Mouse (Mus musculus) heart, postnatal 10 days (tissue): ENCODE data around the gene Plce1. TPM values are rescaled to one million over a fixed set of nuclear protein-coding genes. Genes with fewer than 3 reads are reported as not detected.

Experiments
- DNase-seq, 2 experiments: peaks; one replicate each; pipeline ENCODE4 v3.0.0; 2021
- intact Hi-C: fragments of 180-260 bp; cut with DNase I; formaldehyde crosslinking; loops from one replicate; pipeline ENCODE4 v1.15.1; 2025
- total RNA-seq, 2 experiments: library from RNA; stranded (reverse); gene quantifications; 2 replicates each; pipeline ENCODE4 v1.2.3; 2021

Plce1 gene
- total RNA-seq, 2 experiments from 2014 or later = 30.4 to 35.3 TPM

DNA sequence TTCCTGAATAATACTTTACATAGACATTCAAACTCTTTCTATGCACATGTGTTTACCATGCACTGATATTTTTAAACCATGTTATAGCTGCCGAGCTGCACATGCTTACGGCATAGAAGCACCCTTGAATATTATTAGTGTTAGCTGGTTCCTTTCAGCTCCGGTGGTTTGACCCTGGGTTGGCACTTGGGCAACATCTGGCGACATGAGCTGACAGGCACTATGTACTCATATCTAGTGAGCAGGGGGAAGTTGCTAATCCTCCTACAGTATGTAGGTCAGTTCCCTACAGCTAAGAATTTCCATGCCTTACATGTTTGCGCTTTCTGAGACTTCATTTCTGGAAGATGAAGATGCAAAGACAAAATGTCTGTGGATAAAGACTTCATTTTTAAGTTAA lies 86.4 kb downstream of the Plce1 start:
- intact Hi-C loops = loop anchor here (2.0 to 5.0 kb wide), 2 partner anchors 140 to 207 kb away; no protein-coding TSS in a partner anchor

DNA sequence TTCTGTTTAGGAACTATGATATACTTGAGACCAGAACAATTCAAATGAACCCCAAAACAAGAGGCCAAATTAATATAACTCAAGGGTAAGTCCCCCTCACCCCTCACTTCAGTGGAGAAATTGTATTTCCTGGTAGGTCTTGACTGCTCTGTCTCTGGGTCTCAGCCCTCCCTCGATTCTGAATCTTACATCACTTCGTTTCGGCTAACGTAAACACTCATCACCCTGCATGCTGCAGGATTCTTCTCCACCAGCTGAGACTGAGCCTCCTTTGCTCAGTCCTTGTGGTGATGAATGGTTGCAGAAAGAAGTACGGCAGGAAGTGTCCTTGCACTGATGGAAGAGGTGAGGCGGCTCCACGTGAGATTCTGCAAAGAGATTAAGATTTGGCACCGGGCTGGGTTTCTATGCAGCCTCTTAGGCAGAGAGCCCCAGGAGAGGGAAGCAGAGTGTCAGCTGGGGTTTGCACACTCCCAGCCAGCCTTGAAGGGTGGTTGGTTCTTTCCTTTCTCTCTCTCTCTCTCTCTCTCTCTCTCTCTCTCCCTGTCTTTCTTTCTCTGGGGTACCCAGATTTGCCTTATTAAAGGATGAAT lies 97.7 kb downstream of the Plce1 start:
- no peak for DNase-seq
- intact Hi-C loops = no loop called here

More for the DNA sequence above, 86.4 kb downstream of the Plce1 start:
- DNase-seq = peak in 1 of 2 experiments; percentile 37

DNA sequence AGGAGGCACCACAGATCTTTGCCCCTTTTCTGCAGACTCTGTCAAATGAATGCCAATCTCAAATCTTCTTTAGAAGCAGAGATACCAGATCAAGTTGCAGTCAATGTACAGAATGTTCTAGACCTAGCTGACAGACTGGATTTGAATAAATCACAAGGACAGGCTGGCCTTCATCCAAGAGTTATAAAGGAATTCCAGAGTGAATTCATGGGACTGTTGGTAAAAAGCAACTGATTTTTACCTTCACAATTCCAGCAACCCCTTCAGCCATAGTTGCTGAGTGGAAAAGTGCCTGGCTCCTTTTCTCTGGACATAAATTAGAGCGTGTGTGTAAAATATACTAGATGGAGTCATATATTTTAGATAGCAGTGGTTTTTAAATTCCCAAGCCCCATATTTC lies 102.0 kb downstream of the Plce1 start:
- intact Hi-C loops = no loop called here
- DNase-seq = no peak

DNA sequence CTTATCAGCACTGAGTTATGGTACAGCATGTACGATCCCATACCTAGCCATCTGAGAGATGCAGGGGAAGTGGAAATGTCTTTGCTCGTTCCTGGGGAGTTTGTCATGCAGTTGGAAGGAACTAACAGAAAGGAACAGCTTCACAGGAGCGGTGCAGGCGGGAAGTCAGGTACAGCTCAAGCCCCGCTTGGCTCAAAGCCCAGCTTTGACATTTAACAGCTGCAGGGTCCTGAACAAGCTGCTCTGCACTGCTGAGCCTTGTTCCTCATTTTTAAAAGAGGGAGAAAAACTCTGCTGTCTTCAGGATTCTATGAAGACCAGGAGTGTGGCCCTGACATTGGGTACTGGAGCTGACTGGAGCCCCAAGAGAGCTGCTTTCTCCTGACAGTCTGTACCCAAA lies 106.7 kb downstream of the Plce1 start:
- DNase-seq = peak; percentile 66 to 71
- intact Hi-C loops = no loop called here

DNA sequence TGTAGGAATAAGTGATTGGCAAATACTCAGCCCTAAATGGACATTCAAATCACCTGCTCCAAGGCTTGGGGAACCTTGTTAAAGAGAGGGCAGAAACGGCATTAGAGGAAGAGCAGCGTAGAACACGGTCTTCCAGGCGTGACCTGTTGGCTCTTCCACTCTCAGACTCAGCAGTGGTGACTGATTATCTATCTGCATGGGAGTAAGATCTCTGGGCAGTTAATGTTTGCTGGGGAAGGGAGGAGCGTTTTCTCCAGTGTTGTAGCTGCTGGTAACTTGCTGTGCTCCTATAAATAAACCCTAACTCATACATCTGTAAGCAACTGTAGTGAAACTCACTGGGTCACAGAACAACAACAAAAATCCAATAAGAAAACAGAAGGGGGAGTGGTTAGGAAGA lies 108.6 kb downstream of the Plce1 start:
- intact Hi-C loops = no loop called here

DNA sequence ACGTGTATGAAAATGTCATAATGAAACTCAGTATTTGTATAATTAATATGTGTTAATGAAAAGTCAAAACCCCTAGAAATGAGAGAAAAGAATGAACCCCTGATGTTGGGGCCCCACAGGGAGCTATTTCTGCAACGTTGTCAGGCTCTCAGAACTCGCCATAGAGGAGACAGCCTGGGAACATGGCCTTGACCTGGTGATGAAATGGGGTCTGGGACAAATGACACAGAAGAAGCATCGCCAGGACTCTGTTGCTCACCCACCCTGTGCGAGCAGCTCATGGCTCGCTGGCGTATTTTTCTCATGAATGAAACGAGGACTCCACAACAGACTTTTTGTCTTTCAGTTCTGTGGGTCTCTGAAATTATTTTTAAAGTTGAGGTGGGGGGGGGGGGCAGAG lies 109.0 kb downstream of the Plce1 start:
- intact Hi-C loops = no loop called here
- DNase-seq = no peak

More for the DNA sequence above, 108.6 kb downstream of the Plce1 start:
- no peak for DNase-seq

DNA sequence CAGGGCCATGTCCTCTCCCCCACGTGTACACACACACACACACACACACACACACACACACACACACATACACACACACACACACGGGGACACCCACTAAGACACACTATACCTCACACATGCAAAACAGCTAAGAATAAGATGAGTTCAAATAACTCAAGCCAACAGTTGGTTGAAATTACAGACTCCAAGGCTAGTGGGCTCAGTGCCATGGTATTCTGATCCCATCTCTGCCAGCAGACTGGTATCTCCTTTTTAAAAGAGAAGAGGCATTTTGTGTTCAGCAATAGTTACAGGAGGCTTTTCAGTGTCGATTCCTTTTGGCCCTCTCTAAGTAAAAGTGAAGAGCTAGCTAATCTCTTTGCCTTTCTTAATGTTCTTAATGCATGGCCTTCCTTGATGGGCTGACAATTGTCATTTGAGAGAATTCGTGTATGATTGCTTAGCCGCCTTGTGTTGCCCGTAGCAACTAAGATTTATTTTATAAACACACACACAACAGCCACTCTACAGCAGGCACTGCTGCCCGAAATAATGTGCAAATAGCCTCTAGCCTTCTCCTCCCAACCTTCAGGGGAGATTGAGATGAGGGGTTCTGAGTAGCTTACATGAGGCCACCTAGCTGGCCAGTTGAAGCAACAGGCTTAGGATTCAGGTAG lies 111.8 kb downstream of the Plce1 start:
- DNase-seq = no peak
- intact Hi-C loops = no loop called here

DNA sequence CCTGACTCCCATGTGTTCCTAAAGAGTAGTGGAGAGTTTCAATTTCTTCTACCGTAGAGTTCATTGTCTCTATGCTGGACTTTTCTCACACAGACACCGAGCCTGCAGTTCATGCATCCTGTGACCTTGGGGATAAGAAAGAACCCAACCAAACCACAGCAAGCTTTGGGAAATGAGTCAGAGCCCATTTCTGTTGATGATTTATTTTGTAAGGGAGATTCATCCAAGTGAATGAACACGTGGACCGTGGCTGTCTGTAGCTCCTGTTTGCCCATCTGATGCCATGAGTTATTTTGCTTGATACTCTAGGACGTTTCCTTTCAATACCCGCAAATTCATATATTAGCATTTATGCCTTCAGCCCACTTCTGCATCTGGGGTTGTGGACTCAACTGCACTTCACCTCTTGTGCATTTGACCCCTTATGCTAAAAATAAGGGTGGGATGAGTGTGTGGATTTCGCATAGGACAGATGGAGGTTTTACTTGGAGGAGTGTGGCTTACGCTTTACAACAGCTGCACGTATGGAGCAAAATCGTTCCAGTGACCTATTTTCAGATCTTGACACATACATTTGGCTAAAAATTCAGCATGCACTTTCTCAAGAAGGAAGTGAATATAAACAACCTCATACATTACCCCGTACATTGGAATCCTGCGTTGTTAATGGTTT lies 112.5 kb downstream of the Plce1 start:
- DNase-seq = no peak
- intact Hi-C loops = no loop called here

DNA sequence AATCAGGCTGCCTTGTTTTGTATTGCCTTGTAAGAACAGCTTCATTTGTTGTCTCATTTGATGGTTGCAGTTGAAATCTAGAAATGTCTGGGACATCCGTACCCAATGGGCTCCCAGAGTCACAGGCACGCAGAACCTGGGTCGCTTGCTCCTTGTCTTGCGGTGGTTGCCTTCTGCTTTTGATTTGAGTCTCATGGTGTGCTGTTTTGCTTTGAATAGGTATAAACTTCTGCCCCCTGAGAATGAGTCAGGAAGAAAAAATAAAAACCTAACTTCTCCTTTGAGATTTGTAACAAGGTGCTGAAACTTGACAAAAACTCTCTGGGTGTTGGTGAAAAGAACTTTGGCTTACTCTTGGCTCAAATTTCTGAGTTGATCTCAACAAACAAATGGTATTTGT lies 115.2 kb downstream of the Plce1 start:
- intact Hi-C loops = no loop called here
- DNase-seq = no peak

DNA sequence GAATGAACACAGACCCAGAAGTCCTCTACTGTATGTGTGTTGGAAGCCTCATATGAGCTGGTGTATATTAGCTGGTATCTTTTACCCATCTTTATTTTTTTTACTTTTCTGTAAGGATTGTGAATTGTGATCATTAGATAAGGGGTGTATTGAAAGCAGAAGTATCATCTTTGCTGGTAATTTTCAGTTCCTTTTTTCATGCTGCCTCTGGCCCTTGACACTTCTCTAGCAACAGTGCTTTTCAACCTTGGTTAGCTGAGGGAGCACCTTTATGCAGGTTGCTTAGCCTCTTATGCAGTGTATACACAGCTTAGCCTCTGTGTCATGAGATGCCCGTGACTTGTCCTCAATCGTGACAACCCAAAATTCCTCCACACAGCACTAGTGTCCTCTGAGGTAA lies 116.5 kb downstream of the Plce1 start:
- no peak for DNase-seq
- intact Hi-C loops = no loop called here

DNA sequence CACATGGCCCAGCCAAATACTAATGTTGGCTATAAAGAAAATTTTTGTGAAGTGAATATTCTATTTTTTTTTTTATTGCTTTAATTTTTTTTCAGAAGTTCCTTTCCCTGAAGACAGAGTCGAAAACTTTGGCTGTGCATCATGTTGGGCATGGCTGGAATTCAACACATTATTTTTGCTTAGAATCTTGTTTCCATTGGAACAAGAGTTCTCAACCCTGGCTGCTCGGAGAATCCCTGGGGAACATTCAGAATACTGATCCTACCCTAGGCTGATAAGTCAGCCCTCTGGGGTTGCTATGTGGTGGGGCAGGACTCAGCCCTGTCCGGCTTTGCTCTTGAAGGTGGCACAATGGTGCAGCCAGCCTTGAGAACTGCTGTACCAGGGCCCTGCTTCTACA lies 118.1 kb downstream of the Plce1 start:
- intact Hi-C loops = no loop called here
- DNase-seq = no peak

DNA sequence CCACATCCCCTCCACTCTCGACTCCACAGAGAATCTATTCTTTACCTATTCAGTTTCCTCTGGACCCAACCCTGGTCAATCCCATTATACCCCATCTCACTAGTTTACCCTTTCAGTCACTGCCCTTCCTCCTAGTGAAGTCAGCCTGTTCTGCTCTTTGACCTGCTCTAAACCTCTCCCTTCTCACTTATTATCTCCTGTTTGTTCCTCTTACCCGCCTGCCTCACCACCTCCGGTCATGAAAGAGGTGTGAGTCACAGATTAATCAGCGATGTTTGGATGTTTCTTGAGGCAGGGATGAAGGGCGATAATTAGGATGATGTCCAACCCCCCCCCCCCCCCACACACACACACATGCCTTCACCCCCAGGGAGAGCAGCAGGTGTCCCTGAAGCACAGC lies 120.2 kb downstream of the Plce1 start:
- intact Hi-C loops = no loop called here
- no peak for DNase-seq

DNA sequence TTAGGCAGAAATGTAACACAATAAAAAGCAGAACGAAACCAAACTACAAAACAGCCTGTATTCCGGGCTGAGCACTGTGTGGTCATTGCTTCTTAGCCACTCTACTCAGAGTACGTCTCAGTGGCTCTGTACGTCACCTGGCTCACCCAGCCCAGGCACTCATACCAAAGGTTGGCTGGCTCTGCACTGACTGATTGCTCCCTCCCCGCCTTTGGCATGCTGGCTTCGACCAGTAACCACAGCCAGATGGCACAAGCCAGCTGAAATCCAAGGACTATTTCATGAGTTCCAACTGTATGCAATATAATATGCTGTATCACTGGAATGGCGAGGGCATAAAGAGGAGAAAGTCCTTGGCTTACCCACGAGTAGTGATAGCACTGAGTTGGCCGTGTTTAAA lies 121.9 kb downstream of the Plce1 start:
- intact Hi-C loops = no loop called here
- DNase-seq = peak in 1 of 2 experiments; percentile 56

DNA sequence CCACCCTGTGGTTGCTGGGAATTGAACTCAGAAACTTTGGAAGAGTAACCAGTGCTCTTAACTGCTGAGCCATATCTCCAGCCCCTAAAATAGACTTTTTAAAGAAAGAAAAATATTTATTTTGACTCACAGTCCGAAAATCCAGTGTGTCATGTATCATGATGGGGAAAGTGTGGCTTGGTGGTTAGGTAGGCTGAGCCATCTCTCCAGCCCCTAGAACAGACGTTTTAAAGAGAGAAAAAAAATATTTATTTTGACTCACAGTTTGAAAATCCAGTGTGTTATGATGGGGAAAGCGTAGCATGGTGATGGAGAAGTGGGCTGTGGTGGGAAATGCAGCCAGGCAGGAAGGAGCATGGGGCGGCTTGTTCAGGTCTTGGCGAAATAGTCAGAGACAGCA lies 126.3 kb downstream of the Plce1 start:
- intact Hi-C loops = no loop called here
- no peak for DNase-seq

DNA sequence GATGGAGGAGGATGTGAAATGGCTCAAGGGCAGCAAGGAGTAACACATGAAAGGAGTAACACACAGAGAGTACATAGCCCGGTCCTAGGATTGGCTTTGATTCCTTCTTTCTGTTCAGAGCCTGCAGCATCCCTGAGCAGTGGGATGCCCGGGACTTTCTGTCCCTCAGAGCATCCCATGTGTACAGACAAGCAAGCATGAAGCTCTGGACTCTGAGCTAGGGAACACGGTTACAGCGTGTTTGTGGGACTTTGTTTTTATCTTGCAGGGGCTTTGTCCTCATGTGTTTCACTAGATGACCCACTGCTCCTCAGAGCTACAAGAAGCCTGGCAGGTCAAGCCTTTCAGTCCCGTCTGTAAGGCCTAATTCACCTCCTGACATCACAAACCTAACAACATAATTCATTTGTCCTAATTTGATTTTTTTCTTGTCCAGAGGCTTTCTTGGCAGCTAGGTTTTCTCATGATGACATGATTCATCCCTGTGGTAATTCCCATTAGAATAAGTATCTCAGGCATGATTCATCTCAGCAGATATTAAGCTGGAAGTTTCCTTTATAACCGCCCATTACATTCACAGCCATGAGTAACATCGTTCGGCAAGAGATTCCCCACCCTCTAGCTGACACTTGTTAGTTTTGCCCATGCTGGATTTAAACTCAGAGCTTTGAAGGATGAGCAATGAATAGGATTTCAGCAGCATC lies 128.2 kb downstream of the Plce1 start:
- no peak for DNase-seq
- intact Hi-C loops = no loop called here

DNA sequence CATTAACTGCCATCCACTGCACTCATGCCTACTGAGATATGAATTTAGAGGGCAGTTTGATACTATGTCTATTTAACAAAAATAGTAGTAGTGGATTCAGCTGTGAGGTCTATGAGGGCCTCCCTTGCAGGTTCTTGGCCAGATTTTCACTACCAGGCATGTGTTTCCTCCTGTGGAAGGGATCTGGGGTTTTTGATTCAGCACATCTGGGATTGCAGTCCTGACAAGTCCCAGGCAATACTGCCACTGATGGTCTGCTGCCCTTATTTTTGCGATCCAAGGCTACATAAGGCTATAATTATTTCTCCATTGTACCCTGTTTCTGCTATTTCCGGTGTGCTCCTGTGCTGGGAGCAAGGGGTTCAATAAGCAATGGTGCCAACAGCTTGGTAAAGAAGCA lies 129.4 kb downstream of the Plce1 start:
- DNase-seq = no peak

DNA sequence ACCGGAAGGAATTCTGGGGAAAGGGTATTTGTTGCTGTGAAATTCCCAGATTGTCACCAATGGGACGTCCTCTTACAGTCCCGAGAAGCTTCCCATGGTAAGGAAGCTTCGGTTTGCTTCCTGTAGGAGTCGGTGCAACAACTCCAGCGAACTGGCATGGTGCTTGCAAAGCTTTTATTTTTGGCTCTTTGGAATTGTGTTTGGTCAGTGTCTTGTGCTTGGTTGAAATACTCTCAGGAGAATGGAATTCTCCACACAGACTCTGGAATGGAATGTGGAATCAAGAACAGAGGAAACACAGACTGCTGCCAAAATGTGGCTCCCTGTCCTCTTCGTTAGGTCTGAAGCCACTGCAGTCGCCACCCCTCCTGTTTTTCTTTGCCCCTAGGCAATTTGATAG lies 129.9 kb downstream of the Plce1 start:
- DNase-seq = peak; percentile 70 to 71

More for the DNA sequence above, 129.4 kb downstream of the Plce1 start:
- intact Hi-C loops = no loop called here

DNA sequence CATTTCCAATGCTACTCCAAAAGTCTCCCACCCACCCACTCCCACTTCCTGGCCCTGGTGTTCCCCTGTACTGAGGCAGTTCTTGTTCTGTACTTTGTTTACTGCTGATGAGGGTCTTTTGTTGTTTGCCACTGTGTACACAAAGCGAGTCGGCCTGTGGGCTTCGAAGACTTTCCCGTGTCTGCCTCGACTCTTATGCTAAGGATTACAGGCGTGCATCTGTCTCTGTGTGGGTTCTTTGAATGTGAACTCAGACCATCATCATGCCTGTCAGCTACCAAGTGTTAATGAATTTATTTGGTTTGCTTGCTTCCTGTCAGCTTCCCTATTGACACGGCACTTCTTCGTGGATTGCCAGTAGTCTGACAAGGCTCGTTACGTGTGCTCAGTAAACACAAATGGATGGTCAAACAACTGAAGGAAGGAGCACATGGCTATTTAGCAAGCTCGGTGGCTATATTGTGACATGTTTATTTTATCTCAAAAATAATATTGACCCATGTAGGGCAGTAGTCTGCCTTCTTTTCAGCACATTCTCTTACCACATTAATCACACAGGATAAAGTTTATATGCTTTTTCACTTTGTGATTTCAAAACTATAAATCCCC lies 133.3 kb downstream of the Plce1 start:
- intact Hi-C loops = no loop called here
- DNase-seq = no peak

More for the DNA sequence above, 129.9 kb downstream of the Plce1 start:
- intact Hi-C loops = no loop called here

DNA sequence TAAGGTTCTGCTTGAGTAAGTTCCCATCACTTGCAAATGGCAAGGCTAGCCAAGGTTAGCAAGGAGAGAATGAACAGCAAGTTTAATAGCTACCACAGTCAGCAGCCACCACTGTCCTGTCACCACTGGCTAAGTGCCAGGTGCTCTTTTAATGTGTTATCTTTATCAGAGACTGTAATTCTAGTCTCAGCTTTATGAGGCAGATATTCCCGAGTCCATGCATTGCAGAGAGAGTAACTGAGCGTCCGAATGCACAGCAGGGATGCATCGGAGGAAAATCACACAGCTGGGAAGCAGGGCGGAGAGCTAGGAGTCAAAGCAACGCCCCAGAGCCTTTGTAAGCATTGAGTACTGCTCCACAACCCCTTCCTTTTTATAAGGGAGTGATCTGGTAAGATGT lies 134.4 kb downstream of the Plce1 start:
- no peak for DNase-seq
- intact Hi-C loops = no loop called here

DNA sequence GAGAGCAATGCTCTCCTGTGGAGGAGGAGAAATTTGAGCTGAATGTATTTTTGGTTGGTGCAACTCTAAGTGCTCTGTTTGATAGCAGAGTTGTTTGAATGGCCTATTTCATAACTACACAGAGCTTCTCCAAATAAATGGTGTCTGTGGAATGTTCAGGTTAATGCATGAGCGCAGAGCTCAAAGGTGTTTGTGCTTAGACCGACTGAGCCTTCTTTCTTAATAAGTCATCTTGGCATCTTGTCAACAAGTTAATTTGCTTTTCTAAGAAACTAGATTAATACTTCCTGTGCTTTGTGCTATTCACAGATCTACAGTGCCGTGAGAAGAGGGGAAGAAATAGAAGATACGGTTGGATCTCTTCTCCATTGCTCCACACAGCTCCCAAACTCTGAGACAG lies 139.2 kb downstream of the Plce1 start:
- intact Hi-C loops = no loop called here

DNA sequence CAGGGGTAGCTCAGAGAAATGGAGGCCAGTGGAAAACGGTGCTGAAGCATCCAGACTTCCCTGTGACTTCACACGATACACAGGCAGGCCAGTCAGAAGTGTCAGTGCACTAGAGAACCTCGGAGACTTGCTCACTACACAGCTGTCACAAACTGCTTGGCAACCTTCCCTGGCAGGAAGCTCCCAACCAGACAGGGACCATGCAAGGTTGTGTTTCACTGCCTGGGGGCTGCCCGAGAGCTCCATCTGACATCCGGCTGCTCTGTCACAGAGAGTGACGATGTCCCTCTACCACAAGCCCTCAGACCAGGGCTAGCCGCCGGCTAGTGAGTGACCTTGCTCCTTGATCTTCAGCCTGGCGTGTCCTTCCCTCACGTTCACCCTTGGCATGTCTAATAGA lies 140.6 kb downstream of the Plce1 start:
- peak; percentile 70 to 71 for DNase-seq
- intact Hi-C loops = no loop called here

More for the DNA sequence above, 139.2 kb downstream of the Plce1 start:
- DNase-seq = no peak
